Mouse (Mus musculus) CH12.LX (cell line): ENCODE measurements around the gene Nadk2.

ENCODE experiments used
- CTCF ChIP-seq, 2 experiments: IDR thresholded peaks in 1 of 2; conservative IDR thresholded peaks in 1 of 2; 2 replicates each; pipeline ENCODE4 v1.5.1; 2011 to 2012; ENCODE audit warnings: low read depth in 2 of 2, low read length in 2 of 2, improper control_type of control experiment in 1 of 2, inconsistent platforms in 1 of 2, mild to moderate bottlenecking in 1 of 2, moderate library complexity in 1 of 2
- HCFC1 ChIP-seq: IDR thresholded peaks from 2 replicates; pipeline ENCODE4 v1.6.1; 2012; ENCODE audit warnings: low read depth, mild to moderate bottlenecking, inconsistent platforms, low read length, improper control_type of control experiment
- MAFK ChIP-seq: IDR thresholded peaks from 2 replicates; pipeline ENCODE4 v1.6.1; 2011; ENCODE audit warnings: low read length, improper control_type of control experiment; ENCODE audit not compliant: insufficient replicate concordance
- MEF2A ChIP-seq: IDR thresholded peaks from 2 replicates; pipeline ENCODE4 v1.6.1; 2014; ENCODE audit warnings: low read depth, mild to moderate bottlenecking, inconsistent platforms, low read length, improper control_type of control experiment, borderline replicate concordance
- MXI1 ChIP-seq: IDR thresholded peaks from 2 replicates; pipeline ENCODE4 v1.6.1; 2011; ENCODE audit warnings: mild to moderate bottlenecking, low read depth, low read length, improper control_type of control experiment
- NRF1 ChIP-seq: IDR thresholded peaks from 2 replicates; pipeline ENCODE4 v1.6.1; 2014; ENCODE audit warnings: low read depth, mild to moderate bottlenecking, inconsistent platforms, low read length, improper control_type of control experiment, moderate library complexity
- POLR2A ChIP-seq: IDR thresholded peaks from 2 replicates; pipeline ENCODE4 v1.6.1; 2011; ENCODE audit warnings: low read depth, mild to moderate bottlenecking, improper control_type of control experiment, low read length

DNA sequence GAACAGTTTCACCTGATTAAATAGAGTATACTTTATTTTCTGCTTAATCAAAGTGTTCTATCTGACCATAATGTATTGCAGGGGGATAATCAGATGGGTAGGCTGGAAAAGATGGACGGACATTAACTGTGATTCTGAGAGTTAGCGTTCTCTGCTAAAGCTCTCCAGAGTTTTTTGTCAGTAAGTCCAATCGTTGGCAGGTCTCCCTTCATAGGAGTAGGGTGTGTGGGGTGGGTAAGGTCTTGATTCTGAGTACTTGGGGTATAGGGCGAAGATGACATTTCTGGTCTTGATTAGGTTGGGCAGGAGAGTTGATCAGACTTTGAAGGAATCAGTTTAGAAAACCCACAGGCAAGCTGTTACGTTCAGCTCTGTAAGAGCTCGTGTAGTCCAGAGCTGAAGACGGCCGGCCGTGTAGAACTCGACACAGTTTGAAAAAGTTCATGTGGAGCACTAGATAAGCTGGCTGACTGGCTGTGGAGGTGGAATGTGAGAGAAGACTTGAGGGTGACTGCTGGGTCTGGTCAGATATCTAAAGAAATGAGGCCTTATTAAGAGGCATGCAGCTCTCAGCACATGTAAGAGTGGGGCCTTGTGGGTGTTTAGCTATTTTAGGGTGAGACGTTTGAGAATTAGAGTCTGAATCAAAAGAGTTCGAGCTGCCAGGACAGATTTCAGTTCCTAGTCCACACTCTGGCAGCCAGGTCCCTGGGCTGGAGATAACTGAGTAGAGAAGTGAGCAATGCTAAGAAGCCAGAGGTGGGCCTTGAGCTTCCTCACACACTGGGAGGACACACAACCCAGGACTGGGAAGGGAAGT, 7.6 kb downstream of the Nadk2 start:
- no peak for TF ChIP-seq POLR2A
- no peak for TF ChIP-seq MEF2A
- no peak for TF ChIP-seq NRF1
- no peak for TF ChIP-seq MXI1
- no peak for TF ChIP-seq CTCF (conservative IDR thresholded peaks at IDR 0.05 in 1 of 2, IDR thresholded peaks at IDR 0.05 in 1 of 2; ENCODE audit: low read depth in 2 of 2, low read length in 2 of 2)
- TF ChIP-seq HCFC1: no peak
- TF ChIP-seq MAFK: no peak
